Mouse (Mus musculus) heart, postnatal 0 days (tissue): ENCODE results near the gene AU022751.

ENCODE experiments used
- CTCF ChIP-seq: IDR thresholded peaks from 2 replicates; pipeline ENCODE4 v1.5.1; 2016; ENCODE audit warnings: antibody characterized with exemption, control low read depth, low read depth
- EP300 ChIP-seq: IDR thresholded peaks from 2 replicates; pipeline ENCODE4 v1.6.1; 2016; ENCODE audit warnings: antibody characterized with exemption, low read depth

- TF ChIP-seq CTCF (no peak), EP300 (no peak)
Observed at GRCm38 (mm10) chrX:6082954-6083680, at the start of gene AU022751.
